Mouse (Mus musculus): ENCODE results near the gene Slc35e4. TPM values are rescaled to one million over a fixed set of nuclear protein-coding genes. Genes with fewer than 3 reads are reported as not detected.
"Not testable (repeated sequence)": the region's sequence is repeated elsewhere in the genome, so short reads cannot be mapped to it uniquely, and the experiment has no call there.

Gene Slc35e4
- 10.4 and 13.0 TPM in 2 replicates for polyA plus RNA-seq (2012; rRNA removed)

GRCm38 (mm10) chr11:3914109-3914840 is at the start of gene Slc35e4:
TSS of gene Slc35e4 (minus strand) at chr11:3914664.
- peak; percentile 78 for DNase-seq (ENCODE audit: low spot score)

GRCm38 (mm10) chr11:3963610-3964415 is 49.3 kb upstream of the Slc35e4 start, which contains the start of gene Pes1:
TSS of gene Pes1 (plus strand) at chr11:3963975.
- DNase-seq (ENCODE audit: low spot score): peak; percentile 64

GRCm38 (mm10) chr11:3963155-3963554 is 48.7 kb upstream of the Slc35e4 start:
- DNase-seq (ENCODE audit: low spot score): no peak

GRCm38 (mm10) chr11:3961761-3962160 is 47.3 kb upstream of the Slc35e4 start:
- DNase-seq (ENCODE audit: low spot score): no peak

- no peak for DNase-seq (ENCODE audit: low spot score)
Observed at GRCm38 (mm10) chr11:3960901-3961300, 46.4 kb upstream of the Slc35e4 start.

- not testable (repeated sequence) for DNase-seq (ENCODE audit: low spot score)
Observed at GRCm38 (mm10) chr11:3955371-3955770, 40.9 kb upstream of the Slc35e4 start.

GRCm38 (mm10) chr11:3954876-3955275 is 40.4 kb upstream of the Slc35e4 start:
- DNase-seq (ENCODE audit: low spot score): not testable (repeated sequence)

GRCm38 (mm10) chr11:3946386-3946785 is 31.9 kb upstream of the Slc35e4 start:
- DNase-seq (ENCODE audit: low spot score): no peak

GRCm38 (mm10) chr11:3941371-3941770 is 26.9 kb upstream of the Slc35e4 start:
- DNase-seq (ENCODE audit: low spot score): peak; percentile 3

GRCm38 (mm10) chr11:3937321-3937874 is 22.9 kb upstream of the Slc35e4 start:
- peak; percentile 1 for DNase-seq (ENCODE audit: low spot score)

GRCm38 (mm10) chr11:3936318-3936717 is 21.9 kb upstream of the Slc35e4 start:
- DNase-seq (ENCODE audit: low spot score): no peak

- DNase-seq (ENCODE audit: low spot score): peak; percentile 9
Observed at GRCm38 (mm10) chr11:3935135-3935534, 20.7 kb upstream of the Slc35e4 start.

GRCm38 (mm10) chr11:3933756-3934285 is 19.4 kb upstream of the Slc35e4 start:
- peak; percentile 4 for DNase-seq (ENCODE audit: low spot score)

- peak; percentile 63 for DNase-seq (ENCODE audit: low spot score)
Observed at GRCm38 (mm10) chr11:3931511-3932211, 17.2 kb upstream of the Slc35e4 start, which contains the start of gene Tcn2. TSS of gene Tcn2 (minus strand) at chr11:3932159.

- DNase-seq (ENCODE audit: low spot score): peak; percentile 8
Observed at GRCm38 (mm10) chr11:3930931-3931330, 16.5 kb upstream of the Slc35e4 start.

GRCm38 (mm10) chr11:3930019-3930418 is 15.6 kb upstream of the Slc35e4 start:
- no peak for DNase-seq (ENCODE audit: low spot score)

GRCm38 (mm10) chr11:3925916-3926315 is 11.5 kb upstream of the Slc35e4 start:
- DNase-seq (ENCODE audit: low spot score): peak; percentile 9

- no peak for DNase-seq (ENCODE audit: low spot score)
Observed at GRCm38 (mm10) chr11:3922731-3923130, 8.3 kb upstream of the Slc35e4 start.

- no peak for DNase-seq (ENCODE audit: low spot score)
Observed at GRCm38 (mm10) chr11:3922115-3922514, 7.7 kb upstream of the Slc35e4 start.

- DNase-seq (ENCODE audit: low spot score): no peak
Observed at GRCm38 (mm10) chr11:3921281-3921850, 6.9 kb upstream of the Slc35e4 start.

- no peak for DNase-seq (ENCODE audit: low spot score)
Observed at GRCm38 (mm10) chr11:3920476-3920875, 6.0 kb upstream of the Slc35e4 start.
